8 mouse cellular contexts compared by ENCODE assay signal in genomic region chr16:86419458-86419857, GRCm38 (mm10).
DNase-seq lines count a peak whose midpoint lies in the region; ATAC-seq and TF ChIP-seq lines count a peak whose summit lies in the region.
"Not testable (repeated sequence)": the region's sequence is repeated elsewhere in the genome, so short reads cannot be mapped to it uniquely, and the experiment has no call there.

No protein-coding gene starts in this region.

- H3K9me3 ChIP-seq in hindbrain, postnatal 0 days (ENCODE audit: low read length); lung, postnatal 0 days (ENCODE audit: low read length): not testable (repeated sequence)

- not testable (repeated sequence) for H3K36me3 ChIP-seq in hindbrain, postnatal 0 days (ENCODE audit: insufficient read depth, low read length); lung, postnatal 0 days (ENCODE audit: insufficient read depth, low read length)

- H3K27me3 ChIP-seq in hindbrain, postnatal 0 days (ENCODE audit: insufficient read depth, low read length); lung, postnatal 0 days (replicated peaks; ENCODE audit: insufficient read depth, low read length): not testable (repeated sequence)

- intact Hi-C loops in gastrocnemius, adult 2 months (cut with DNase I), result loop anchor here (1.0 to 5.0 kb wide), 3 partner anchors 117 to 829 kb away; no protein-coding TSS in a partner anchor

- not testable (repeated sequence) for H3K4me2 ChIP-seq in hindbrain, postnatal 0 days (ENCODE audit: low read depth, low read length); lung, postnatal 0 days (replicated peaks; ENCODE audit: low read depth, low read length)

- not testable (repeated sequence) for H3K27ac ChIP-seq in gastrocnemius, adult 2 months; hindbrain, postnatal 0 days; lung, postnatal 0 days (ENCODE audit: low read length)

- DNase-seq in adrenal gland, postnatal 10 days, result peak; percentile 86
- peak; percentile 80 for DNase-seq in embryo, embryonic 10 days (ENCODE audit: low spot score)
- peak; percentile 74 for DNase-seq in gastrocnemius, adult 2 months
- peak; percentile 87 for DNase-seq in hindbrain, postnatal 0 days (ENCODE audit: low spot score)
- peak; percentile 72 to 74 for DNase-seq in layer of hippocampus, postnatal 10 days (ENCODE audit: low spot score in 2 of 2)
- DNase-seq in lung, postnatal 0 days (ENCODE audit: low spot score), result peak; percentile 83
- peak; percentile 54 for DNase-seq in ovary, postnatal 14 days (ENCODE audit: low spot score)
- peak; percentile 54 to 65 for DNase-seq in urinary bladder, postnatal 36 days (ENCODE audit: low spot score in 2 of 2)

- TF ChIP-seq CTCF in gastrocnemius, adult 2 months (IDR thresholded peaks at IDR 0.05), result peak; percentile 75
- TF ChIP-seq CTCF in hindbrain, postnatal 0 days (IDR thresholded peaks at IDR 0.05; ENCODE audit: low read depth), result peak; percentile 75
- peak; percentile 77 for TF ChIP-seq CTCF in lung, postnatal 0 days (IDR thresholded peaks at IDR 0.05)

- H3K9ac ChIP-seq in hindbrain, postnatal 0 days (replicated peaks; ENCODE audit: low read length); lung, postnatal 0 days (replicated peaks; ENCODE audit: low read depth): not testable (repeated sequence)

- not testable (repeated sequence) for TF ChIP-seq EP300 in lung, postnatal 0 days (IDR thresholded peaks at IDR 0.05)

- 12% methylated on average over 5 of the region's 5 CpGs for WGBS in hindbrain, postnatal 0 days
- WGBS in lung, postnatal 0 days, result 6% methylated on average over 5 of the region's 5 CpGs

- ATAC-seq in hindbrain, postnatal 0 days, result peak; percentile 87
- not testable (repeated sequence) for ATAC-seq in lung, postnatal 0 days

- H3K4me3 ChIP-seq in gastrocnemius, adult 2 months; hindbrain, postnatal 0 days (ENCODE audit: low read length); lung, postnatal 0 days (ENCODE audit: low read depth, low read length): not testable (repeated sequence)

- H3K4me1 ChIP-seq in hindbrain, postnatal 0 days (ENCODE audit: insufficient read depth, low read length); lung, postnatal 0 days (ENCODE audit: insufficient read depth, low read depth, low read length): not testable (repeated sequence)
